Mouse (Mus musculus): Measurements from ENCODE around the gene Klf12. TPM values are rescaled to one million over a fixed set of nuclear protein-coding genes. Genes with fewer than 3 reads are reported as not detected.

Gene Klf12
- polyA plus RNA-seq, 1 experiment from 2014 or later = 9.1 TPM

- Histone ChIP-seq H3K9me3 (ENCODE audit: low read length) (no peaks in the 10 kb centered on the region), H3K36me3 (ENCODE audit: insufficient read depth, low read length) (no peaks in the 10 kb centered on the region), H3K4me2 (replicated peaks; ENCODE audit: low read depth, low read length) (no peak overlapping the region), H3K4me3 (ENCODE audit: low read length) (no peak overlapping the region), H3K4me1 (ENCODE audit: insufficient read depth, low read length) (peaks cover 6% of the 10 kb centered on the region; the same call in 1 of the 2 replicates), H3K27ac (ENCODE audit: low read length) (no peak overlapping the region), H3K9ac (replicated peaks; ENCODE audit: low read length) (no peak overlapping the region), H3K27me3 (ENCODE audit: insufficient read depth, low read length) (no peaks in the 10 kb centered on the region)
- no peak for ATAC-seq (ENCODE audit: low FRiP score, low TSS enrichment)
- 89% methylated on average over 4 of the region's 4 CpGs for WGBS
Observed at GRCm38 (mm10) chr14:100239874-100240273, 44.6 kb downstream of the Klf12 start.

- ATAC-seq (ENCODE audit: low FRiP score, low TSS enrichment) = 0 out of 2 replicates have a peak, but pooled peaks have one; percentile 51
- Histone ChIP-seq H3K27ac (ENCODE audit: low read length) (no peak overlapping the region), H3K9me3 (ENCODE audit: low read length) (no peaks in the 10 kb centered on the region), H3K4me2 (replicated peaks; ENCODE audit: low read depth, low read length) (no peak overlapping the region), H3K4me1 (ENCODE audit: insufficient read depth, low read length) (peaks cover 8% of the 10 kb centered on the region; the same call in 1 of the 2 replicates), H3K9ac (replicated peaks; ENCODE audit: low read length) (no peak overlapping the region), H3K36me3 (ENCODE audit: insufficient read depth, low read length) (no peaks in the 10 kb centered on the region), H3K4me3 (ENCODE audit: low read length) (no peak overlapping the region), H3K27me3 (ENCODE audit: insufficient read depth, low read length) (no peaks in the 10 kb centered on the region)
- 84% methylated on average over 7 of the region's 7 CpGs for WGBS
Observed at GRCm38 (mm10) chr14:100236757-100237156, 47.7 kb downstream of the Klf12 start.

- Histone ChIP-seq H3K4me2 (replicated peaks; ENCODE audit: low read depth, low read length) (no peak overlapping the region), H3K4me3 (ENCODE audit: low read length) (no peak overlapping the region), H3K27me3 (ENCODE audit: insufficient read depth, low read length) (no peaks in the 10 kb centered on the region), H3K9ac (replicated peaks; ENCODE audit: low read length) (no peak overlapping the region), H3K9me3 (ENCODE audit: low read length) (no peaks in the 10 kb centered on the region), H3K4me1 (ENCODE audit: insufficient read depth, low read length) (peaks cover 11% of the 10 kb centered on the region; the same call in 1 of the 2 replicates), H3K27ac (ENCODE audit: low read length) (no peak overlapping the region), H3K36me3 (ENCODE audit: insufficient read depth, low read length) (no peaks in the 10 kb centered on the region)
- WGBS = 57% methylated on average over 3 of the region's 3 CpGs
- ATAC-seq (ENCODE audit: low FRiP score, low TSS enrichment) = no peak
Observed at GRCm38 (mm10) chr14:100235746-100236145, 48.7 kb downstream of the Klf12 start.

DNA sequence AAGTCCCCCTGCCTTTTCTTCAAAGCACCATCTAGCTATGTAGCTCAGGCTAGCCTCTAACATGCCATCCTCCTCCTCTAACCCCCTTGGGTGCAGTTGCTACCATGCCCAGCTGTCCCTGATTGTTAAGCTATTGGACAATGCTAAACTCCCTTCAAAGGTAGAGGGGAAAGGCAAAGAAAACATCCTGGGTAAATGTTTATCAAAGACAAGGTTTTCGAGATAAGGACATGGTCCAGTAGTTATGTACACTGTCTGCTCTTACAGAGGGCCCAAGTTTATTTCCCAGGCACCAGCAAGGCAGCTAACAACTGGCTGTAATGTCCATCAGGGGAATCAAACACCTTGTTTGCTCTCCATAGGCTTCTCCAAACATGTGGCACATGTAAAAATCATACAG lies 53.1 kb downstream of the Klf12 start:
- peak; percentile 65; the same call in 1 of the 2 replicates for ATAC-seq (ENCODE audit: low FRiP score, low TSS enrichment)
- Histone ChIP-seq H3K4me2 (replicated peaks; ENCODE audit: low read depth, low read length) (no peak overlapping the region), H3K4me3 (ENCODE audit: low read length) (no peak overlapping the region), H3K4me1 (ENCODE audit: insufficient read depth, low read length) (peaks cover 11% of the 10 kb centered on the region; the same call in 1 of the 2 replicates), H3K9ac (replicated peaks; ENCODE audit: low read length) (no peak overlapping the region), H3K27me3 (ENCODE audit: insufficient read depth, low read length) (no peaks in the 10 kb centered on the region), H3K36me3 (ENCODE audit: insufficient read depth, low read length) (no peaks in the 10 kb centered on the region), H3K9me3 (ENCODE audit: low read length) (no peaks in the 10 kb centered on the region), H3K27ac (ENCODE audit: low read length) (no peak overlapping the region)
- WGBS = 34% methylated on average over 1 of the region's 1 CpGs

DNA sequence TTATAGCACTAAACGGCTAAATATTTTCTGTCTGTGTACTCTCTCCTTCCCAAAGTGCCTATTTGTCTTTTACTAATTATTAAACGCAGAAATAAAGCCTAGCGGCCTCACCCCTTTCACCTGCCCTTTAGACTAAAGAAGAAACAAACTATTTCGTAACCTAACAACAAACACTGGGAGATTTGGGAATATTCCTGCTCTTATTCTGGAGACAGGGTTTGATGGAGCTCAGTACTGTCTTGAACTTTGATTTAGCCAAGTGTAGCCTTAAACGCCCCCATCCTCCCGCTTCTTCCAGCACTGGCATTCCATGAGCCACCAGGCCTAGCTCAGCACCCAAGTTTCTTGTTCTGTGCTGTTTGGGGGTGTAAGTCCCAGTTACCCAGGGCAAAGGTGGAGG lies 56.4 kb downstream of the Klf12 start:
- H3K36me3 ChIP-seq (ENCODE audit: insufficient read depth, low read length) = no peaks in the 10 kb centered on the region
- H3K27me3 ChIP-seq (ENCODE audit: insufficient read depth, low read length) = no peaks in the 10 kb centered on the region
- H3K4me1 ChIP-seq (ENCODE audit: insufficient read depth, low read length) = peaks cover 3% of the 10 kb centered on the region; the same call in 1 of the 2 replicates
- WGBS = 88% methylated on average over 6 of the region's 6 CpGs
- no peak overlapping the region for H3K9ac ChIP-seq (replicated peaks; ENCODE audit: low read length)
- H3K4me2 ChIP-seq (replicated peaks; ENCODE audit: low read depth, low read length) = no peak overlapping the region
- no peaks in the 10 kb centered on the region for H3K9me3 ChIP-seq (ENCODE audit: low read length)
- no peak overlapping the region for H3K27ac ChIP-seq (ENCODE audit: low read length)
- no peak overlapping the region for H3K4me3 ChIP-seq (ENCODE audit: low read length)
- ATAC-seq (ENCODE audit: low FRiP score, low TSS enrichment) = no peak

GRCm38 (mm10) chr14:100227717-100228116 lies 56.8 kb downstream of the Klf12 start:
- H3K4me1 ChIP-seq (ENCODE audit: insufficient read depth, low read length) = peaks cover 3% of the 10 kb centered on the region; the same call in 1 of the 2 replicates
- H3K27me3 ChIP-seq (ENCODE audit: insufficient read depth, low read length) = no peaks in the 10 kb centered on the region
- H3K9me3 ChIP-seq (ENCODE audit: low read length) = no peaks in the 10 kb centered on the region
- ATAC-seq (ENCODE audit: low FRiP score, low TSS enrichment) = no peak
- no peaks in the 10 kb centered on the region for H3K36me3 ChIP-seq (ENCODE audit: insufficient read depth, low read length)
- H3K9ac ChIP-seq (replicated peaks; ENCODE audit: low read length) = no peak overlapping the region
- H3K4me2 ChIP-seq (replicated peaks; ENCODE audit: low read depth, low read length) = no peak overlapping the region
- no peak overlapping the region for H3K27ac ChIP-seq (ENCODE audit: low read length)
- WGBS = 91% methylated on average over 6 of the region's 6 CpGs
- no peak overlapping the region for H3K4me3 ChIP-seq (ENCODE audit: low read length)

- Histone ChIP-seq H3K27me3 (ENCODE audit: insufficient read depth, low read length) (no peaks in the 10 kb centered on the region), H3K9me3 (ENCODE audit: low read length) (no peaks in the 10 kb centered on the region), H3K4me2 (replicated peaks; ENCODE audit: low read depth, low read length) (no peak overlapping the region), H3K4me3 (ENCODE audit: low read length) (no peak overlapping the region), H3K27ac (ENCODE audit: low read length) (no peak overlapping the region), H3K4me1 (ENCODE audit: insufficient read depth, low read length) (no peaks in the 10 kb centered on the region; the same call in 1 of the 2 replicates), H3K9ac (replicated peaks; ENCODE audit: low read length) (no peak overlapping the region), H3K36me3 (ENCODE audit: insufficient read depth, low read length) (no peaks in the 10 kb centered on the region)
- 47% methylated on average over 4 of the region's 4 CpGs for WGBS
- 0 out of 2 replicates have a peak, but pooled peaks have one; percentile 31 for ATAC-seq (ENCODE audit: low FRiP score, low TSS enrichment)
Observed at GRCm38 (mm10) chr14:100224151-100224550, 60.3 kb downstream of the Klf12 start.

DNA sequence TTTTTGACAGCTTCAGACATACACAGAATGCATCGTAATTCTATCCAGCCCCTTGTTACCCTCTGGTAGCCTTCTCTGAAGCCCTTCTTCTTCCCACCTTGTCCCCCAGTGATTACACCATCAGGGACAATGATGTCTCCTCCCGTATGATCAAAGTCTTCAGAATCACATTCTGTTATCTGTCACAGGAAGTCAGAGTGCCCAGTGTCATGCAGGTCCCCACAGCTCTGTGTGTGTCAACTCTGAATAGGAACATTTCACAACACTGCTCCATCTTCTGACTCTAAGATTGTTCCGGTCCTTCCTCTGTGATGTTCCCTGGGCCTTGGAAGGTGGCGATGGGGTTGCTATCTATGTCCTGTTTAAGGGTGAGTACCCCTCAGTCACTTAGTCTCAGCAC lies 62.2 kb downstream of the Klf12 start:
- 75% methylated on average over 4 of the region's 4 CpGs for WGBS
- no peak overlapping the region for H3K9ac ChIP-seq (replicated peaks; ENCODE audit: low read length)
- H3K27ac ChIP-seq (ENCODE audit: low read length) = no peak overlapping the region
- H3K36me3 ChIP-seq (ENCODE audit: insufficient read depth, low read length) = no peaks in the 10 kb centered on the region
- no peak overlapping the region for H3K4me3 ChIP-seq (ENCODE audit: low read length)
- H3K4me1 ChIP-seq (ENCODE audit: insufficient read depth, low read length) = no peaks in the 10 kb centered on the region; the same call in 1 of the 2 replicates
- H3K27me3 ChIP-seq (ENCODE audit: insufficient read depth, low read length) = no peaks in the 10 kb centered on the region
- no peak overlapping the region for H3K4me2 ChIP-seq (replicated peaks; ENCODE audit: low read depth, low read length)
- no peak for ATAC-seq (ENCODE audit: low FRiP score, low TSS enrichment)
- no peaks in the 10 kb centered on the region for H3K9me3 ChIP-seq (ENCODE audit: low read length)

GRCm38 (mm10) chr14:100215213-100215785 lies 69.2 kb downstream of the Klf12 start:
- no peak for ATAC-seq (ENCODE audit: low FRiP score, low TSS enrichment)
- H3K9me3 ChIP-seq (ENCODE audit: low read length) = no peaks in the 10 kb centered on the region
- H3K36me3 ChIP-seq (ENCODE audit: insufficient read depth, low read length) = no peaks in the 10 kb centered on the region
- no peak overlapping the region for H3K4me2 ChIP-seq (replicated peaks; ENCODE audit: low read depth, low read length)
- no peak overlapping the region for H3K27ac ChIP-seq (ENCODE audit: low read length)
- WGBS = 41% methylated on average over 4 of the region's 4 CpGs
- no peak overlapping the region for H3K4me3 ChIP-seq (ENCODE audit: low read length)
- no peak overlapping the region for H3K9ac ChIP-seq (replicated peaks; ENCODE audit: low read length)
- no peaks in the 10 kb centered on the region for H3K27me3 ChIP-seq (ENCODE audit: insufficient read depth, low read length)
- no peaks in the 10 kb centered on the region for H3K4me1 ChIP-seq (ENCODE audit: insufficient read depth, low read length)

DNA sequence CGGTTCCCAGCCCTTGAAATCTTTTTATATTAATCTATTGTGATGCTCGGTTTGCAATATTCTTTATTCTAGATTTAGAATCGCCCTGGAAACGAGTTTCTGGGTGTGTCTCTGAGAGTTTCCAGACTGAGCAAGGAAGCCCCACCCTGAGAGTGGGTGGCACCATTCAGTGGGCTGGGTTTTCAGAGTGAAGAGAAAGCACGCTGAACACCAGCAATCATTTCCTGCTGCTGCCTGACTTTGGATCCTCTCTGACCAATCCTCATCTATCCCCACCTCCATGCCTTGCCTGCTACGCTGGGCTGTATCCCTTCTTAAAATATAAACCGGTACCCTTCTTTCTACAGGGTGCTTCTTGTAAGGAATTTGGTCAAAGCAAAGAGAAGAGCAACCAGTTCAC lies 71.4 kb downstream of the Klf12 start:
- 80% methylated on average over 7 of the region's 7 CpGs for WGBS
- Histone ChIP-seq H3K27ac (ENCODE audit: low read length) (no peak overlapping the region), H3K4me3 (ENCODE audit: low read length) (no peak overlapping the region), H3K27me3 (ENCODE audit: insufficient read depth, low read length) (no peaks in the 10 kb centered on the region), H3K9me3 (ENCODE audit: low read length) (no peaks in the 10 kb centered on the region), H3K4me1 (ENCODE audit: insufficient read depth, low read length) (no peaks in the 10 kb centered on the region), H3K9ac (replicated peaks; ENCODE audit: low read length) (no peak overlapping the region), H3K4me2 (replicated peaks; ENCODE audit: low read depth, low read length) (no peak overlapping the region), H3K36me3 (ENCODE audit: insufficient read depth, low read length) (no peaks in the 10 kb centered on the region)
- no peak for ATAC-seq (ENCODE audit: low FRiP score, low TSS enrichment)

Measured in kidney, embryonic 16.5 days (tissue).